Mouse (Mus musculus): ENCODE results near the gene Rbm18. TPM values are rescaled to one million over a fixed set of nuclear protein-coding genes. Genes with fewer than 3 reads are reported as not detected.

Rbm18 gene
- polyA plus RNA-seq, 1 experiment from 2014 or later = 52.0 TPM

- Histone ChIP-seq H3K9ac (peak overlapping the region; percentile 66), H3K36me3 (no peaks in the 10 kb centered on the region), H3K27ac (replicated peaks) (no peak overlapping the region), H3K4me3 (peak overlapping the region; percentile 53), H3K9me3 (no peaks in the 10 kb centered on the region), H3K4me1 (peaks cover 22% of the 10 kb centered on the region), H3K4me2 (peak overlapping the region; percentile 82), H3K27me3 (replicated peaks) (peaks cover 100% of the 10 kb centered on the region)
- peak; percentile 73 for ATAC-seq (ENCODE audit: extremely low read depth, insufficient number of reproducible peaks, low FRiP score, low TSS enrichment)
- WGBS = 1% methylated on average over 70 of the region's 70 CpGs
Observed at GRCm38 (mm10) chr2:36090853-36091741, 45.5 kb downstream of the Rbm18 start.

DNA sequence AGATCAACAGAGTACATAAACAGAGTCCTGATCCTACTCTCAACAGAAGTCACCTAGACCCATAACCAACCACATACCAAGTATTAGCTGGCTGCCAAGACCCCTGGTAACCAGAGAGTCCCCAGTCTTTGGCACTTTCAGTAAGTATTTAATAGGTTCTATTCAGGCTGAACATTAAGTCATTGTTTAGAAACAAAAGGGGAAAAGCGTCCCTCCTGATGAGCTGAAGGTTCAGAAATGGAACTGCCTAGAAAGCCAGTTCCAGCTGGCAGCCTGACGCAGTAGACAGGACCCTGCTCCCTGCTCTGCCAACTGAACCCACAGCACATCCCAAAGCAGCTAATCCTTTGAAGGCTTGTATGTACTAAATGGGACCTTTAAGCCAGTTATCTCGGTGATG, 47.4 kb downstream of the Rbm18 start:
- no peaks in the 10 kb centered on the region for H3K36me3 ChIP-seq
- ATAC-seq (ENCODE audit: extremely low read depth, insufficient number of reproducible peaks, low FRiP score, low TSS enrichment) = no peak
- 60% methylated on average over 3 of the region's 3 CpGs for WGBS
- H3K27me3 ChIP-seq (replicated peaks) = peaks cover 100% of the 10 kb centered on the region
- peaks cover 21% of the 10 kb centered on the region for H3K4me1 ChIP-seq
- H3K9ac ChIP-seq = no peak overlapping the region
- no peak overlapping the region for H3K27ac ChIP-seq (replicated peaks)
- H3K4me2 ChIP-seq = no peak overlapping the region
- H3K9me3 ChIP-seq = no peaks in the 10 kb centered on the region
- H3K4me3 ChIP-seq = no peak overlapping the region

DNA sequence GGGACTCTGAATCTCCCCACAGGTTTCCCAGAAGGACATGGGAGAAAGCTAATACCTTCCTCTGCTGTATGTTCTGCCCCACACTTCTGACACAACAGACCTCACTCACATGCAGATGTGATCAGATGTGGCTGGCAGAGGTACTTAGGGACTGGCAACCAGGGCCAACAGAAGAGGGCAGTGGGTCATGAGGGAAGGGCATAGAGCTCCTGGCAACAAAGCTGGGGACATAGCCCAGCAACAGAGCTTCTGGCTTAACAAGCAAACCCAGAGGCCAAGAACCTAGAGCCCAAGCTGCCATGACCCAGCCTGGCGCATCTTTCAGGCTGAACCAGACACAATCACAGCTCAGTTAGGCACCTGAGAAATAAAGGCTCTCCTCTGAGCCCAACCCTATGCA, 51.5 kb downstream of the Rbm18 start:
- no peak overlapping the region for H3K4me3 ChIP-seq
- no peak overlapping the region for H3K27ac ChIP-seq (replicated peaks)
- WGBS = 88% methylated on average over 1 of the region's 1 CpGs
- no peak for ATAC-seq (ENCODE audit: extremely low read depth, insufficient number of reproducible peaks, low FRiP score, low TSS enrichment)
- H3K4me2 ChIP-seq = no peak overlapping the region
- peaks cover 97% of the 10 kb centered on the region for H3K27me3 ChIP-seq (replicated peaks)
- H3K4me1 ChIP-seq = 0 out of 2 replicates have a peak, but pooled peaks cover 8% of the 10 kb centered on the region
- H3K9ac ChIP-seq = no peak overlapping the region
- H3K9me3 ChIP-seq = no peaks in the 10 kb centered on the region
- no peaks in the 10 kb centered on the region for H3K36me3 ChIP-seq

DNA sequence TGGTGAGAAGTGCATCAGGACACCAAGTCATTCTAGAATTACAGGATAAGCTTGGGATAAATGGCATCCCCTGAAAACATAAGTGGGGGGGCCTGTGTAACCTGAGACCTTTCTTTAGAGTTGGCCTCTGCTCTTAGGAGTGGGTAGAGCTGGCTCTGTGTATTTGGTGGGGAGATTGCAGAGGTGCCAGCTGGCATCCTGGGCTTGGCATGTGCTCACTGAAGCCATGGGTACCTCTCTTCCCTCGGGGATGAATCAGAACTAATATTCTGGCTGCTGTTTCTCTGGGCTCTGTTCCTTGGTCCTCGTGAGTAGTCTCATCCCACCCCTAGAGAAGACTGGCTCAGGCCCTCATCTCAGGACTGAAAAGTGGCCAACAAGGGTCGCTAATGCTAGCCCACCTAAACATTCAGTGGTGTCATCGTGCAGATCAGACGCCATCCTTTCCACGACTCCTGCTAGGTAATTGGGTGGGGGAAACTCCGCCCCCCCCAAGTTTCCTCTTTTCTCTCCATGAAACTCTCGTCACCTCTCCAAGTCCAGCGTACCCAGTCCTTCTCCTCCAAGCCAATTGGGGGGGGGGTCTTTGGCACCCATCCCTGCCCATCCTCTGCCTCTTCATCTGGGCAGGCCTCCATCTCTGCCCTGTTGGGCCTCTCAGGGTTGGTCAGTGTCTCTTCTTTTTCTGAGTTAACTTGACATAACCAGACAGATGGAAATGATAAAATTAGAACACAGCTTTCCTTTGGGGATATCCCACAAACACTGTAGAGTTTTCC, 53.6 kb downstream of the Rbm18 start:
- no peak overlapping the region for H3K4me2 ChIP-seq
- no peak overlapping the region for H3K27ac ChIP-seq (replicated peaks)
- H3K4me1 ChIP-seq = 0 out of 2 replicates have a peak, but pooled peaks cover 8% of the 10 kb centered on the region
- H3K27me3 ChIP-seq (replicated peaks) = peaks cover 95% of the 10 kb centered on the region
- H3K4me3 ChIP-seq = no peak overlapping the region
- no peaks in the 10 kb centered on the region for H3K9me3 ChIP-seq
- no peaks in the 10 kb centered on the region for H3K36me3 ChIP-seq
- ATAC-seq (ENCODE audit: extremely low read depth, insufficient number of reproducible peaks, low FRiP score, low TSS enrichment) = no peak
- H3K9ac ChIP-seq = no peak overlapping the region
- 72% methylated on average over 9 of the region's 9 CpGs for WGBS

- H3K4me3 ChIP-seq = no peak overlapping the region
- no peak overlapping the region for H3K9ac ChIP-seq
- H3K9me3 ChIP-seq = no peaks in the 10 kb centered on the region
- 0 out of 2 replicates have a peak, but pooled peaks cover 8% of the 10 kb centered on the region for H3K4me1 ChIP-seq
- H3K27ac ChIP-seq (replicated peaks) = no peak overlapping the region
- 15% methylated on average over 9 of the region's 9 CpGs for WGBS
- H3K27me3 ChIP-seq (replicated peaks) = peaks cover 95% of the 10 kb centered on the region
- ATAC-seq (ENCODE audit: extremely low read depth, insufficient number of reproducible peaks, low FRiP score, low TSS enrichment) = no peak
- H3K4me2 ChIP-seq = peak overlapping the region; percentile 16; the same call in 1 of the 2 replicates
- no peaks in the 10 kb centered on the region for H3K36me3 ChIP-seq
Observed at GRCm38 (mm10) chr2:36081446-36081845, 55.1 kb downstream of the Rbm18 start.

DNA sequence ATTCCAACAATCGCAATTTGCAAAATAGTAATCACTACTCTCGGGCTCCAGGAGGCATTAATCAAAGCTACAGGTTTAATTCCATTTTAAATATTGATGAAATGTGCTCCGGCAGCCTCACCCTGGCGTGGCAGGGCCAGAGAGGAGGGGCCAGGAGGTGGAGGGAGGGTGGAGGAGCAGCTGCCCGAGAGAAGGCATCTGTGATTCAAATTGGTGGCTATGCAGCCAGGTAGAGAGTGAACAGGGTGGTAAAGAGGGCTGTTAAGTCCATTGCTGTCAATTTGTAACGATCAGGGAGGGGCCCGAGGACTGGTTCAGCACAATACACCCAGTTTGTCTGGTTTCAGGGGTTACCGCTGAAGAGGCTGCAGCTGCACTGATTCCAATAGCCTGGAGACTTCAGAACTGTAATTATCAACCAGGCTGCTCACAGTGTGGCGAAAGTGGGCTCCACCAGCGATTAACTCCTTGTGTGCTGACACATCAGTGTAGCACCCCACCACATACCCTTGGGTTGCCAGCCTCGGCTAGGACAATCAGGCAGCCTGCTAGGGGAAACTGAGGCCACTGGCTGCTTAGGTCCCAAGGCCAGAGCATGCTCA, 59.3 kb downstream of the Rbm18 start:
- Histone ChIP-seq H3K4me2 (no peak overlapping the region), H3K4me1 (0 out of 2 replicates have a peak, but pooled peaks cover 8% of the 10 kb centered on the region), H3K27me3 (replicated peaks) (peaks cover 58% of the 10 kb centered on the region), H3K9me3 (no peaks in the 10 kb centered on the region), H3K36me3 (no peaks in the 10 kb centered on the region), H3K27ac (replicated peaks) (no peak overlapping the region), H3K9ac (no peak overlapping the region), H3K4me3 (no peak overlapping the region)
- 25% methylated on average over 11 of the region's 11 CpGs for WGBS
- no peak for ATAC-seq (ENCODE audit: extremely low read depth, insufficient number of reproducible peaks, low FRiP score, low TSS enrichment)

GRCm38 (mm10) chr2:36075210-36075609, 61.4 kb downstream of the Rbm18 start:
- H3K27ac ChIP-seq (replicated peaks) = no peak overlapping the region
- no peak overlapping the region for H3K9ac ChIP-seq
- no peaks in the 10 kb centered on the region for H3K9me3 ChIP-seq
- no peak overlapping the region for H3K4me2 ChIP-seq
- no peaks in the 10 kb centered on the region for H3K4me1 ChIP-seq
- H3K27me3 ChIP-seq (replicated peaks) = peaks cover 55% of the 10 kb centered on the region
- ATAC-seq (ENCODE audit: extremely low read depth, insufficient number of reproducible peaks, low FRiP score, low TSS enrichment) = no peak
- WGBS = 73% methylated on average over 5 of the region's 5 CpGs
- no peak overlapping the region for H3K4me3 ChIP-seq
- no peaks in the 10 kb centered on the region for H3K36me3 ChIP-seq

GRCm38 (mm10) chr2:36073781-36074180, 62.8 kb downstream of the Rbm18 start:
- Histone ChIP-seq H3K36me3 (no peaks in the 10 kb centered on the region), H3K4me3 (no peak overlapping the region), H3K27me3 (replicated peaks) (peaks cover 44% of the 10 kb centered on the region), H3K9me3 (no peaks in the 10 kb centered on the region), H3K9ac (no peak overlapping the region), H3K27ac (replicated peaks) (no peak overlapping the region), H3K4me1 (no peaks in the 10 kb centered on the region), H3K4me2 (no peak overlapping the region)
- WGBS = 45% methylated on average over 3 of the region's 3 CpGs
- ATAC-seq (ENCODE audit: extremely low read depth, insufficient number of reproducible peaks, low FRiP score, low TSS enrichment) = no peak

DNA sequence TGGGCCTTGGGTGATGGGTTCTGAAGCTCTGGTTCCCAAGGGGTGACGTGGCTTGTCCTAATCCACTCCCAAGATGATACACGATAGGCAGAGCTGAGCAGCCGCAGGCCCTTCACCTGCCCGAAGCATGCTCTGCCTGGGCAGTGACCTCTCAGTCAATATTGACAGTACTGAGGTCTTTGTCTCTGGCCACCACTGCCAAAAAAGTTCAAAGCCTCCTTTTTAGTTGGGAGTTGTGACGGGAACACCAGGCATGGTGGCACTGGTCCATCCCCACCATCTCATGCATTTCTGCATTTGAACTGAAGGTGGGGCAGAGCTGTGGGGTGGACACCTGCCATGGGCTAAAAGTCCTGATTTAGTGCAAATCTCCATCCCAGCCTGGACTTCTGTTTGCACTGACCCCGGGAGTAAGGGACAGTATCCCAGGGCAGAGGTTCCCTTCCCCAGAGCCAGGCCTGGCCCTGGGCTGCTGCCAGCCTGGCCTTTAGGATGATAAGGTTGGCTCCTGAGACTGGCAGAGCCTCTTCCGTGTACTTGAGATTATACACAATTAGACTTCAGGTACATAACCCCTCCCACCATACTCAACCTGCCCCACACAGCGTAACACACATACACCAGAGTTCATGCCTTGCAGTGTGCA, 64.8 kb downstream of the Rbm18 start:
- WGBS = 69% methylated on average over 8 of the region's 8 CpGs
- Histone ChIP-seq H3K27me3 (replicated peaks) (peaks cover 41% of the 10 kb centered on the region), H3K9me3 (no peaks in the 10 kb centered on the region), H3K4me1 (no peaks in the 10 kb centered on the region), H3K36me3 (no peaks in the 10 kb centered on the region), H3K9ac (no peak overlapping the region), H3K4me3 (no peak overlapping the region), H3K4me2 (no peak overlapping the region), H3K27ac (replicated peaks) (no peak overlapping the region)
- no peak for ATAC-seq (ENCODE audit: extremely low read depth, insufficient number of reproducible peaks, low FRiP score, low TSS enrichment)

DNA sequence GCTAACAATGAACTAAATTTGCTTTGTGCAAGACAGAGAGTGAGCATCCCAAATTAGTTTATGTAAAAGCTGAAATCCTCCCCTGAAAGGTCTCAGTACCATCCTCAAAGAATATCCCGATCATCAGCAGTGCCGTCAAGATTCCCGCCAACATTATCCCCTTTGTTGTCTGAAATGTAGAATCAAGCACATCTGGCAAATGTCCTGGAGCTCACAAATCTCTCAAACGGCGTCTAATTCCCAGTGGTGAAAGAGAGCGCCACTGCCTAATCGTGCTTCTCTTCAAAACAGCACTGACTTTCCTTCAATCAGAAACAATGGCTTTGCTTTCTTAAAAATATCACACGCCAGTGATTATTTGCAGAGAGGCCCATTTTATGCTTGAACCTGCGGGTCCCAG, 69.4 kb downstream of the Rbm18 start:
- Histone ChIP-seq H3K27ac (replicated peaks) (no peak overlapping the region), H3K27me3 (replicated peaks) (peaks cover 37% of the 10 kb centered on the region), H3K36me3 (no peaks in the 10 kb centered on the region), H3K9ac (no peak overlapping the region), H3K9me3 (no peaks in the 10 kb centered on the region), H3K4me2 (no peak overlapping the region), H3K4me3 (no peak overlapping the region), H3K4me1 (no peaks in the 10 kb centered on the region)
- 56% methylated on average over 9 of the region's 9 CpGs for WGBS
- no peak for ATAC-seq (ENCODE audit: extremely low read depth, insufficient number of reproducible peaks, low FRiP score, low TSS enrichment)

Data from heart, embryonic 13.5 days (tissue).